Mouse (Mus musculus): ENCODE measurements at regions not wholly inside any gene's neighbourhood (a gene's known extent, or its start where the extent isn't known, plus 50 kb on each side); places are given as distances from the start of the nearest gene placed in this dataset.

GRCm38 (mm10) chr2:115511612-115512525 is 69.6 kb upstream of the BC052040 start:
- peak; percentile 39 for DNase-seq (ENCODE audit: low read depth, low spot score)

- DNase-seq (ENCODE audit: low read depth, low spot score), result no peak
Measured at GRCm38 (mm10) chr2:115512891-115513290, 68.6 kb upstream of the BC052040 start.

GRCm38 (mm10) chr2:115513774-115514231 is 67.7 kb upstream of the BC052040 start:
- DNase-seq (ENCODE audit: low read depth, low spot score), result no peak

- peak; percentile 33 for DNase-seq (ENCODE audit: low read depth, low spot score)
Measured at GRCm38 (mm10) chr2:115514831-115515428, 66.6 kb upstream of the BC052040 start.

GRCm38 (mm10) chr2:115515470-115515869 is 66.0 kb upstream of the BC052040 start:
- no peak for DNase-seq (ENCODE audit: low read depth, low spot score)

GRCm38 (mm10) chr2:115516824-115517223 is 64.7 kb upstream of the BC052040 start:
- DNase-seq (ENCODE audit: low read depth, low spot score), result no peak

GRCm38 (mm10) chr2:115519974-115520373 is 61.5 kb upstream of the BC052040 start:
- DNase-seq (ENCODE audit: low read depth, low spot score), result no peak

GRCm38 (mm10) chr2:115520413-115521139 is 60.9 kb upstream of the BC052040 start:
- no peak for DNase-seq (ENCODE audit: low read depth, low spot score)

- no peak for DNase-seq (ENCODE audit: low read depth, low spot score)
Measured at GRCm38 (mm10) chr2:115529878-115530277, 51.6 kb upstream of the BC052040 start.

Measured in forelimb bud, embryonic 11.5 days (tissue).